Mouse (Mus musculus) heart, postnatal 0 days (tissue): ENCODE data around the gene Trim54. TPM values are rescaled to one million over a fixed set of nuclear protein-coding genes. Genes with fewer than 3 reads are reported as not detected.

ENCODE experiments used
- ATAC-seq: fragments of 200-750 bp; cut with Nextera tagmentation; 2 replicates; pipeline ENCODE4 v1.8.0; 2017; ENCODE audit warnings: low read depth, moderate number of reproducible peaks, moderate library complexity; ENCODE audit not compliant: insufficient read depth
- DNase-seq: peaks from one replicate; pipeline ENCODE4 v3.0.0-alpha.2; 2016; ENCODE audit warnings: low spot score
- H3K27ac ChIP-seq: fragments of 300-500 bp; sonication (generic); 2 replicates; pipeline ENCODE4 v1.5.1; 2014; ENCODE audit warnings: low read depth, mild to moderate bottlenecking
- H3K27me3 ChIP-seq: fragments of 300-500 bp; sonication (generic); 2 replicates; pipeline ENCODE4 v1.6.1; 2014; ENCODE audit warnings: low read length, mixed read lengths; ENCODE audit not compliant: control insufficient read depth, insufficient read depth
- H3K36me3 ChIP-seq: fragments of 300-500 bp; sonication (generic); replicated peaks from 2 replicates; pipeline ENCODE4 v1.6.1; 2014; ENCODE audit warnings: low read length, mixed read lengths; ENCODE audit not compliant: control insufficient read depth, insufficient read depth
- H3K4me1 ChIP-seq: fragments of 300-500 bp; sonication (generic); 2 replicates; pipeline ENCODE4 v1.6.1; 2014; ENCODE audit warnings: antibody characterized with exemption; ENCODE audit not compliant: control insufficient read depth, insufficient read depth
- H3K4me2 ChIP-seq: fragments of 300-500 bp; sonication (generic); 2 replicates; pipeline ENCODE4 v1.6.1; 2014; ENCODE audit warnings: low read depth, mild to moderate bottlenecking, low read length, moderate library complexity
- H3K4me3 ChIP-seq: fragments of 300-500 bp; sonication (generic); 2 replicates; pipeline ENCODE4 v1.5.1; 2014; ENCODE audit warnings: low read depth, low read length
- H3K9ac ChIP-seq: fragments of 300-500 bp; sonication (generic); replicated peaks from 2 replicates; pipeline ENCODE4 v1.6.1; 2014; ENCODE audit warnings: low read depth, low read length, mixed read lengths
- H3K9me3 ChIP-seq: fragments of 300-500 bp; sonication (generic); replicated peaks from 2 replicates; pipeline ENCODE4 v1.6.1; 2016; ENCODE audit warnings: low read length; ENCODE audit not compliant: control insufficient read depth
- CTCF ChIP-seq: IDR thresholded peaks from 2 replicates; pipeline ENCODE4 v1.5.1; 2016; ENCODE audit warnings: antibody characterized with exemption, control low read depth, low read depth
- EP300 ChIP-seq: IDR thresholded peaks from 2 replicates; pipeline ENCODE4 v1.6.1; 2016; ENCODE audit warnings: antibody characterized with exemption, low read depth
- WGBS: fragments of 180-500 bp; shearing (Covaris S2); extraction: QIAGEN DNeasy Blood & Tissue Kit; methylation state at CpG from one replicate; pipeline ENCODE4 v1.1.7; 2014; 5-methylcytosine and 5-hydroxymethylcytosine counted together
- polyA plus RNA-seq: library from polyadenylated mRNA; unstranded; fragments of >200 nt; fragmentation: Nextera tagmentation; extraction: Ambion mirVana; gene quantifications from 2 replicates; pipeline ENCODE4 v1.2.1, GENCODE M21; 2015
- total RNA-seq: library from RNA; depleted of rRNA; stranded (reverse); fragments of >200 nt; gene quantifications from 2 replicates; pipeline ENCODE4 v1.2.3, GENCODE M21; 2014; ENCODE audit warnings: low replicate concordance

Trim54 gene
- total and polyA plus RNA-seq, 2 experiments from 2014 or later = 4.2 to 16.5 TPM

DNA sequence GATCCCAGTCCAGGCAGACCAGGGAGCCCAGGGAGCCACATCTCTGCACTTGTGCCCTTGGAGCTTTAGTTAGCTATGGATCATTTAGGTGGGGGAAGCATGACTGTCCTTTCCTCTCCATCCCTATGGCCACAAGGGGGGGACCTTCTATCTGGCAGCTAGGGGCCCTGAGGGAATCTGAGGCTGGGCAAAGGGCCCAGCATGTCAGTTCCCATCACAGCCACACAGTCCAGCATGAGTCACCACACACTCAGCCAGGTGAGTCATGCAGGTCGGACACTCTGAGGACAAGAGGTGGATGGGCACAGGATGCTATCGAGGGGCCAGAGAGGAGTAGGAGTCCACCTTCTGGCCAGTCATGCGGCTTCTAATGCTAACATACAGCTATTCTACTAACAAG, 35.2 kb downstream of the Trim54 start:
- Histone ChIP-seq H3K36me3 (peaks cover 10% of the 10 kb centered on the region), H3K4me1 (peaks cover 6% of the 10 kb centered on the region), H3K9ac (no peak overlapping the region), H3K4me3 (no peak overlapping the region), H3K9me3 (no peaks in the 10 kb centered on the region), H3K4me2 (no peak overlapping the region), H3K27ac (no peak overlapping the region), H3K27me3 (no peaks in the 10 kb centered on the region)
- TF ChIP-seq EP300 (no peak), CTCF (peak; percentile 39)
- 44% methylated on average over 3 of the region's 3 CpGs for WGBS
- no peak for ATAC-seq
- DNase-seq = peak; percentile 17

DNA sequence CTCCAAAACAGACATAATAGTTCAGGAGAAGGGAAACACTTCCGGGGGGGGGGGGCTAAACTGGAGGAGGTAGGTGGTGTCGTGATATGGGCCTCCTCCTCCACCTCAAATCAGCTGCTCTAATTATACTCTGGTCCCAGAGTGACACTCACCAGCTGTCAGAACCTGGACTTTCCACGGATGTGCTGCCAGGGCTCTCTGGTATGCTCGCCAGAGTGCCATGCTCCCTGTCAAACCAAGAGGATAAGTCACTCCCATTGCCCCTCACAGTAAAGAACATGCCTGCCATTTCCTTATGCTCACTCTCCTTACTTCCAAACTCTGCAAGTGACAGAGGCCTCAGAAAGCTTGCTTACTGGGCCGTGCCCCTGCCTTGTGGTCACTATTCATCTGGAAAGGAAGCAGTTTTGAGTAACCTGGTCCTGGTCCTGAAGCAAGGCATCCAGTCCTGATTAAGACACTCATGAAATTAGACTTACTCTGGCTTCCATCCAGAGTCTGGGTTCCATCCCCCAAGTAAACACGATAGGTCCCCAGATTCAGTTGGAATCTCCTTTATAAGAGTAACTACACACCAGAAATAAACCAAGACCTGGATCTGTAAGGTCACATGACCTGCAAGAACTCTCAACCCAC, 37.1 kb downstream of the Trim54 start:
- peak overlapping the region; percentile 77 for H3K4me2 ChIP-seq
- 0 out of 2 replicates have a peak, but pooled peaks have one; percentile 3 for ATAC-seq
- peak; percentile 10 for DNase-seq
- H3K27me3 ChIP-seq = no peaks in the 10 kb centered on the region
- H3K27ac ChIP-seq = peak overlapping the region; percentile 68; the same call in 1 of the 2 replicates
- H3K4me3 ChIP-seq = peak overlapping the region; percentile 73
- H3K9me3 ChIP-seq = no peaks in the 10 kb centered on the region
- WGBS = 26% methylated on average over 6 of the region's 6 CpGs
- peaks cover 28% of the 10 kb centered on the region for H3K36me3 ChIP-seq
- H3K4me1 ChIP-seq = peaks cover 6% of the 10 kb centered on the region
- no peak for TF ChIP-seq CTCF
- TF ChIP-seq EP300 = no peak
- H3K9ac ChIP-seq = peak overlapping the region; percentile 68

DNA sequence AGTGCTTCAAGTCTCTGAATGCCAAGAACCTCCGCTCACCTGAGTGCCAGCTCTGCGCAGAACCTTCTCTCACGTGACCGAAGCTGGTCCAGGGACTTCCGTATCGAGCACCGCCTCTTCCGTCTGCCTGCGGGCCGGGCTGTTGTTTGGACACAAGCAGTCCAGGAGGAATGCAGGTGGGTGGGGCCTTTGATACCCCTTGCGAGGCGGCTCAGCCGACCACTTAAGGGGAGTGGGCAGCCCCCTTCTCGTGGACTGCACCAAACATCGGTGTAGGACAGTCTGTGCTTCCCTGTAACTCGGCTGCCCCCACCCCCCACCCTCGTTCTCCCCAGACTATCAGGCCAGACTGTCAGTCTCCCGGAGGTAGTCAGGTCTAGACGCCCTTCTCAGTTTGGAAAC, 37.6 kb downstream of the Trim54 start, which contains the start of gene Mpv17:
Mpv17 (minus strand) TSS at position 100 of the 402 bp plus-strand sequence.
- Histone ChIP-seq H3K36me3 (peaks cover 34% of the 10 kb centered on the region), H3K27me3 (no peaks in the 10 kb centered on the region), H3K4me2 (peak within 1 kb of the TSS; percentile 77), H3K27ac (peak within 1 kb of the TSS; percentile 68), H3K4me1 (peaks cover 6% of the 10 kb centered on the region), H3K9ac (peak within 1 kb of the TSS; percentile 68), H3K9me3 (no peaks in the 10 kb centered on the region), H3K4me3 (peak within 1 kb of the TSS; percentile 73)
- 0% methylated on average over 19 of the region's 19 CpGs for WGBS
- TF ChIP-seq EP300 (no peak), CTCF (no peak)
- DNase-seq (peak; percentile 90), ATAC-seq (peak; percentile 94)

DNA sequence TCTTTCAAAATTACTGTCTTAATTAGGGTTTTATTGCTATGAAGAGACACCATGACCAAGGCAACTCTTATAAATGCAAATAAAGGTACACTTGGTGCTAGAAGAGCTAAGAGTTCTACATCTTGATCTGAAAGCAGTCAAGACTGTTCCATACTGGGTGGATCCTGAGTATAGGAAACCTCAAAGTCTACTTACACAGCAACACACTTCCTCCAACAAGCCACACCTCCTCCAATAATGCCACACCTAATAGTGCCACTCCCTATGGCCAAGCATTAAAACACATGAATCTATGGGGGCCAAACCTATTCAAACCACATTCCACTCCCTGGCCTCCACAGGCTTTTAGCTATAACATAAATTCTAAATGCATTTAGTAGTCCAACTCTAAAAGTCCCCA, 46.0 kb downstream of the Trim54 start:
- no peaks in the 10 kb centered on the region for H3K4me1 ChIP-seq
- no peak for ATAC-seq
- H3K27me3 ChIP-seq = no peaks in the 10 kb centered on the region
- no peak overlapping the region for H3K4me3 ChIP-seq
- no peaks in the 10 kb centered on the region for H3K9me3 ChIP-seq
- TF ChIP-seq CTCF = no peak
- TF ChIP-seq EP300 = no peak
- peaks cover 87% of the 10 kb centered on the region for H3K36me3 ChIP-seq
- no peak for DNase-seq
- H3K9ac ChIP-seq = no peak overlapping the region
- H3K4me2 ChIP-seq = no peak overlapping the region
- H3K27ac ChIP-seq = no peak overlapping the region

DNA sequence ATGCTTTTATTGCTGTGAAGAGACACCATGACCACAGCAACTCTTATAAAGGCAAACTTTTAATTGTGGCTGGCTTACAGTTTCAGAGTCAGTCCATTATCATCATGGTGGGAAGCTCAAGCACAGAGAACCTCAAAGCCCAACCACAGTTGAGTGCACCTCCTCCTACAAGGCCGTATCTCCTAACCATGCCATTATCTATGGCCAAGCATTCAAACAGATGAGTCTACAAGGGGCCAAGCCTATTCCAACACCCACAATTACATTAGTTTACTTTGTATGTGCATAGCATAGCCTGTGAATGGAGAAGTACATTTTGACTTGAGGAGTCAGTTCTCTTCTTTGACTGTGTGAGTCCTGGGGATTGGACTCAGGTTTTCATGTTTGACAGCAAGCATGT, 48.4 kb downstream of the Trim54 start:
- Histone ChIP-seq H3K36me3 (peaks cover 87% of the 10 kb centered on the region), H3K27ac (no peak overlapping the region), H3K4me3 (no peak overlapping the region), H3K9me3 (no peaks in the 10 kb centered on the region), H3K4me1 (no peaks in the 10 kb centered on the region), H3K27me3 (no peaks in the 10 kb centered on the region), H3K9ac (no peak overlapping the region), H3K4me2 (no peak overlapping the region)
- ATAC-seq = no peak
- DNase-seq = no peak
- WGBS = 75% methylated on average over 1 of the region's 1 CpGs
- TF ChIP-seq EP300 (no peak), CTCF (no peak)

DNA sequence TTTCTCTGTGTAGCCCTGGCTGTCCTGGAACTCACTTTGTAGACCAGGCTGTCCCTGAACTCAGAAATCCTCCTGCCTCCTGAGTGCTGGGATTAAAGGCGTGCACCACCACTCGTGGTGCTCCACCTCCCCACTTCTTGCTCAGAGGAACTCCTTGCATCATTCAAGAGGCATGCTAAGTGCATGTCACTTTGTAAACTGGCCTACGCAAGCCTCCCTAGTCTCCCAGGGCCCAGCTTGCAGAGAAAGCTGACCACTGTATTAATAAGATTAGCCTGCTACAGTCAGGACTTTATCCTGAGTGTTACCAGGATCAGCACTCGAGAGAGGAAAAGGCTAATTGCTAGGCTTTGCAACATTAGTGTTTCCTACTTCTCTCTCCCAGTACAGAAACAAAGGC, 52.1 kb downstream of the Trim54 start:
- no peaks in the 10 kb centered on the region for H3K9me3 ChIP-seq
- ATAC-seq (no peak), DNase-seq (no peak)
- H3K4me2 ChIP-seq = no peak overlapping the region
- no peak for TF ChIP-seq CTCF
- TF ChIP-seq EP300 = no peak
- WGBS = 67% methylated on average over 4 of the region's 4 CpGs
- H3K27ac ChIP-seq = no peak overlapping the region
- H3K36me3 ChIP-seq = peaks cover 94% of the 10 kb centered on the region
- H3K4me3 ChIP-seq = no peak overlapping the region
- H3K9ac ChIP-seq = no peak overlapping the region
- no peaks in the 10 kb centered on the region for H3K4me1 ChIP-seq
- no peaks in the 10 kb centered on the region for H3K27me3 ChIP-seq
